Mouse (Mus musculus) mature B cell (primary cell): Measurements from ENCODE around the gene Rhobtb1.

Experiments
- in situ Hi-C: fragments of 300-500 bp; cut with MboI; formaldehyde crosslinking; loops from 2 replicates; pipeline ENCODE4 v1.14.3; 2019

The Rhobtb1 gene

GRCm38 (mm10) chr10:69246762-69247161 lies 95.5 kb downstream of the Rhobtb1 start:
- in situ Hi-C loops: no loop called here

GRCm38 (mm10) chr10:69247311-69248033 lies 96.2 kb downstream of the Rhobtb1 start:
- in situ Hi-C loops: no loop called here

GRCm38 (mm10) chr10:69248261-69249160 lies 97.3 kb downstream of the Rhobtb1 start:
- in situ Hi-C loops: no loop called here

- in situ Hi-C loops: no loop called here
Measured at GRCm38 (mm10) chr10:69251254-69251653, 100.0 kb downstream of the Rhobtb1 start.

- in situ Hi-C loops: no loop called here
Measured at GRCm38 (mm10) chr10:69252112-69253074, 101.2 kb downstream of the Rhobtb1 start.

- in situ Hi-C loops: no loop called here
Measured at GRCm38 (mm10) chr10:69253075-69253685, 101.9 kb downstream of the Rhobtb1 start.

GRCm38 (mm10) chr10:69253686-69254080 lies 102.4 kb downstream of the Rhobtb1 start:
- in situ Hi-C loops: no loop called here

- in situ Hi-C loops: no loop called here
Measured at GRCm38 (mm10) chr10:69254390-69254847, 103.2 kb downstream of the Rhobtb1 start.

- in situ Hi-C loops: no loop called here
Measured at GRCm38 (mm10) chr10:69255594-69255993, 104.4 kb downstream of the Rhobtb1 start.

GRCm38 (mm10) chr10:69257592-69258133 lies 106.4 kb downstream of the Rhobtb1 start:
- in situ Hi-C loops: no loop called here

GRCm38 (mm10) chr10:69258588-69258987 lies 107.4 kb downstream of the Rhobtb1 start:
- in situ Hi-C loops: no loop called here

- in situ Hi-C loops: no loop called here
Measured at GRCm38 (mm10) chr10:69259161-69259560, 107.9 kb downstream of the Rhobtb1 start.

GRCm38 (mm10) chr10:69259929-69260328 lies 108.7 kb downstream of the Rhobtb1 start:
- in situ Hi-C loops: no loop called here

- in situ Hi-C loops: no loop called here
Measured at GRCm38 (mm10) chr10:69262918-69263822, 111.9 kb downstream of the Rhobtb1 start.

GRCm38 (mm10) chr10:69263906-69264305 lies 112.7 kb downstream of the Rhobtb1 start:
- in situ Hi-C loops: no loop called here

GRCm38 (mm10) chr10:69265421-69265820 lies 114.2 kb downstream of the Rhobtb1 start:
- in situ Hi-C loops: no loop called here

- in situ Hi-C loops: no loop called here
Measured at GRCm38 (mm10) chr10:69268061-69268643, 116.9 kb downstream of the Rhobtb1 start.

GRCm38 (mm10) chr10:69271436-69271835 lies 120.2 kb downstream of the Rhobtb1 start:
- in situ Hi-C loops: no loop called here

- in situ Hi-C loops: no loop called here
Measured at GRCm38 (mm10) chr10:69274275-69274674, 123.0 kb downstream of the Rhobtb1 start.
